Comparison of ENCODE assay signal across 13 mouse cellular contexts in the genomic region with DNA sequence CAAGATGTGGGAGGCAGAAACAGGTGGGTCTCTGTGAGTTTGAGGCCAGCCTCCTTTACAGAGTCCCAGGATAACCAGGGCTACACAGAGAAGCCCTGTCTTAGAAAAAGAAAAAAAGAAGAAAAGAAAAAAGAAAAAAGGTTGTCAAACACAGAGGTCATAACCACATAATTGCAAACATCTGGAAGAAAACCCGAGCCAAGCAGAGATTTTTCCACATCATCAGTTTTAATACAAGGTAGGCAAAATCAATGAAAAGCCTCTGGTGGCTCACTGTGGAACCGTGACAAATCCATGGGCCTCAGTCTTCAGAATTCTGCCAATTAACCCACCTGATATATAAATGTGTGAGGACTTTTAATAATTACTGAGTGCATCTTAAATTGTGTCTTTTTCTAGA. TPM values are rescaled to one million over a fixed set of nuclear protein-coding genes. Genes with fewer than 3 reads are reported as not detected.
"Had no signal": no experiment of that assay in that cellular context is flagged by ENCODE, and none has a peak within 500 bp of the region (broad histone marks: within the 10 kb centered on the region; RNA-seq: fewer than 3 reads in every experiment).

No protein-coding gene starts in this region.

- ATAC-seq: liver, embryonic 12.5 days had no signal

- H3K9ac ChIP-seq: limb, embryonic 15.5 days; liver, embryonic 12.5 days; lung, embryonic 15.5 days; midbrain, embryonic 12.5 days; stomach, embryonic 15.5 days had no signal

- DNase-seq: kidney, adult 9 months; kidney, postnatal 36 days; layer of hippocampus, adult 9-11 months; layer of hippocampus, postnatal 36 days; lung, postnatal 14 days; right cerebral cortex, postnatal 14 days; thymus, postnatal 36 days had no signal

- H3K4me1 ChIP-seq: liver, embryonic 12.5 days; midbrain, embryonic 12.5 days; stomach, embryonic 15.5 days had no signal

- H3K9me3 ChIP-seq: limb, embryonic 15.5 days; liver, embryonic 12.5 days; lung, embryonic 15.5 days; midbrain, embryonic 12.5 days; stomach, embryonic 15.5 days had no signal

- H3K36me3 ChIP-seq: limb, embryonic 15.5 days; liver, embryonic 12.5 days; lung, embryonic 15.5 days; midbrain, embryonic 12.5 days; stomach, embryonic 15.5 days had no signal

- H3K27me3 ChIP-seq: liver, embryonic 12.5 days; lung, embryonic 15.5 days; midbrain, embryonic 12.5 days; stomach, embryonic 15.5 days had no signal

- H3K27ac ChIP-seq: kidney, postnatal 0 days; limb, embryonic 15.5 days; liver, embryonic 12.5 days; midbrain, embryonic 12.5 days; stomach, embryonic 15.5 days had no signal

- H3K4me2 ChIP-seq: limb, embryonic 15.5 days; liver, embryonic 12.5 days; lung, embryonic 15.5 days; midbrain, embryonic 12.5 days; stomach, embryonic 15.5 days had no signal

- H3K4me3 ChIP-seq: limb, embryonic 15.5 days; liver, embryonic 12.5 days; lung, embryonic 15.5 days; midbrain, embryonic 12.5 days; stomach, embryonic 15.5 days had no signal

RNA-seq across cellular contexts. Expression of a gene that starts 14.9 kb away (rescaled TPM):
- polyA plus RNA-seq: liver, embryonic 12.5 days had no signal
